Mouse (Mus musculus): ENCODE results near the gene Tff3. TPM values are rescaled to one million over a fixed set of nuclear protein-coding genes. Genes with fewer than 3 reads are reported as not detected.

Gene Tff3
- total RNA-seq, 4 experiments from 2014 or later = not detected

DNA sequence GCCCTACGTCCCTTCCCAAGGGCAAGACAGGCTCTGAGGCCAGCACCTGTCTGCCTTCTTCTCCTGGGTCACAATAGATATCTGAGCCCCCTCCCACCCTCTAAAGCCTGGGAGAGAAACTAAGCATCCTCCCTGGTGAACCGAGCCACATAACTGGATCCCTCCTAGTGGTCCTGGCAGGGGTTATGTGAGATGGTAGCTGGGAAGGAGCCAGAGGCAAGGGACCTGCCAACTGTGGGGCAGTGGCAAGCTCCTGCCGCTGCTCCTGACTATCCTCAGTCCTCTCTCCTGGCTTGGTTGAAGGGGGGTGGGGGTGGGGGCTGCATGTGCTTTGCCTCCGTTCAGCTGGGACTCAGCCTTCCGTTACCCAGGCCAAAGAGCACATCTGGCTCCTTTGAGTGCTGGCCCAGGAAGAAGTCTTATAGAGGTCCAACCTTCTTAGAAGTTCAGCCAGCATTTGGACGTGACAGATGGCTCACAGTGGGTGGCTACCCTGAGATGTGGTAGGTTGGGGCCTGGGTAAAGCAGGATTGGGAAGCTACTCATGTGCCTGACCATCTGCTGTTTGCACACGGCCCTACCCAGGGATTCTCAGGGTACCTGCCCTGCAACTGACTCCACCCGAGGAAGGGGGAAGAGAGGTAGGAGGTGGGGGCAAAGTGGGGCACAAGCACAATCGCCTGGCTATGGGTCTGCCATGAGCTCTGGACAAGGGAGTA is 3.7 kb downstream of the Tff3 start:
- no peak for DNase-seq (ENCODE audit: low spot score in 2 of 2)

DNA sequence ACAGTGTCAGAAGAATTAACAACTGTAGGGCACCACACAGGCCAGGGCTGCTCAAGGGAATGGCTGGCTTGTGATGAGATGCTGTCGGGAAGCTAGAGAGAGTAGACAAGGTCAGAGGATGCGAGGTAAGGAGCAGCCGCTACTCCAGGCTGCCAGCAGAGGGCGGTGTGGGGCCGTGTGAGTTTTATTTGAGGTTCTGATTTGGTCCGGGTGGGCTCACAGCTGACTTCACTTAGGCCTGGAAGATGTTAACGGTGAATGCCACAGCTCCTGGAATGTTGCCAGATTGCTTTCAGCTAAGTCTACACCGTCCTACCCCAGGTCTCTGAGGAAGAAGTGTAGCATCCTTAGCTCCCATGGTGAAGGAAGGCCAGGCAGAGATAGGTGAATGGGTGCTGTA is 7.5 kb downstream of the Tff3 start:
- peak in 1 of 2 experiments; percentile 9 for DNase-seq (ENCODE audit: low spot score in 2 of 2)

DNA sequence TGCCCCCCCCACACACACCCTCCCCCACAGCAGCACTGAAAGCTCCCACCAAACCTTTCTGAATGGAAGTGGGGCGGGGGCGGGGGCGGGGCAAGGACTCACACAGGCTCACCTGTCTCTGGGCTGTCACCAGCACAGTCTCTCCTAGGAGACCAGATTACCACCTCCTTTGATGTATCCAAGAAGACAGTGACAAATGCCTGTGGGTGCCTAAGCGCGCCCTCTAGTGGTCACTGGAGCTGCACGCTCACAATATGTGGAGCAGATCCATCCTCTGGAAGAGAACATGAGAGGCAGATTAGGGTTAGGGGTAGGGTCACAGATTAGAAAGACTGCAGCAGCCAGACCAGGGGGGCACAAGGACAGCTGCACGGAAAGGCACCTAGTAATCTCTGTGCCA is 10.0 kb downstream of the Tff3 start:
- DNase-seq (ENCODE audit: low spot score in 2 of 2) = peak; percentile 47 to 52

DNA sequence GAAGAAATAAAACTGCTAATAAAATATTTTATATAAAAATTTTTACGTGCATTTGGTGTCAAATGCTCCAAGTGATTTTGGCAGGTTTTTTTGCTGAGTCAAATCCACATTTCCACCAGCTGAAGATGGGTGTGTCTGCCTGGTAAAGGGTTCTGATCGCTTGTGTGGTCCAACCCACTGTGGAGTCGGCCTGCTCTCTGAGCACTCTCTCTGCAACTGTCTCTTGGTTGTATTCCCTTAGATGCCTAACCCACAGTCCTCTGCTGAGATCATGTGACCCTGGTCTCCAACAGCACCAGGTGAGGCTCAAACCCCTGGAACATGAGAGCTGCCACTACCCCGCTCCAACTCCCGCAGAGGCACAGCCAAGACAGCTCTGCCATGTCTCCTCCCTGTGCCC is 11.5 kb downstream of the Tff3 start:
- DNase-seq (ENCODE audit: low spot score in 2 of 2) = no peak

DNA sequence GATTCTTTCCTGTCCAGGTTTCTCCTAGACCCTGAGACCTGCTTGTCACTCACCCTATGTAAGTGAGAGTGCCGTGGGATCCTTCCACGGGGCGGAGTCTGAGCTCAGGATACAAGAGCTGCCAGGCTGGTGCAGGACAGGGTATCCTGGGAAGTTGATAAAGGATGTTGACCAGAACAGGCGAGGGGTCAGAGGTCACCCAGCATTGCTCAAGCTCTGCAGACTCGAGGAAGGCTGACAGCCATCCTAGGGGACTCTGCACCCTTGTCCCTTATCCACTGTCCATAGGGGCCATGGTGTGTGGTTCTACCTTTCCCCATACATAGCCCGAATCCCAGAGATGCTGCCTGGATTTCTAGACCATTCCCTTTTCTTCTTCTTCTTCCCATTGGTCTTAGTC is 13.4 kb downstream of the Tff3 start:
- DNase-seq (ENCODE audit: low spot score in 2 of 2) = no peak

DNA sequence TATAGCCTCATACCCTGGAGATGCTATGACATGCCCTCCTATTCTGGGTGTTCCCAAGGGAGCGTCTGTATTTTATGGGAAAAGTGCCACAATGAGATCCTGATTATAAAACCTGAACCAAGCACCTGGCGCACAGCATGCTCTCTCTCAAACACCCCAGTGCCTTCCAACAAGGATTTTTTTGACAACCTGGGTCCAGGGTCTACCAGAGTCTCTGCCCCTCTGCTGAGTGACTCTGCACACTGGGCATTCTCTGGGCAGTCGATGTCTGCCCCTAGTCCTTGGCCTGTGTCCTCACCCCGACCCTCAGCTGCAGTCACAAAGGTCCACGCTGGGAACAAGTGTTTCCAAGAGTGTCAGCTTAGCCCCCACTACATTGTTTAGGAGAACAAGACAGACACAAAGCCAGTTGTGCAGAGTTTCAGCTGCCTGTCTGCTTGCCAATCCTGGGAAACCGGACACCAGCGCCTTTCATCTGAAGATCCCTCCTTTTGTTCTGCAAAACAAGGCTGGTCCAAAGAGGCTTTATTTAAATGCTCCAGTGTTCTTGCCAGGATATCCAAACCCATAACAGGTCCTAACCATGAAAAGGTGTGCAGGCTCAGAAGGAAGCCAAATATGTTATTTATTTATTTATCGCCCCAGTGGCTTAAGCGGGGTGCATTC is 16.1 kb downstream of the Tff3 start:
- DNase-seq (ENCODE audit: low spot score in 2 of 2) = no peak

DNA sequence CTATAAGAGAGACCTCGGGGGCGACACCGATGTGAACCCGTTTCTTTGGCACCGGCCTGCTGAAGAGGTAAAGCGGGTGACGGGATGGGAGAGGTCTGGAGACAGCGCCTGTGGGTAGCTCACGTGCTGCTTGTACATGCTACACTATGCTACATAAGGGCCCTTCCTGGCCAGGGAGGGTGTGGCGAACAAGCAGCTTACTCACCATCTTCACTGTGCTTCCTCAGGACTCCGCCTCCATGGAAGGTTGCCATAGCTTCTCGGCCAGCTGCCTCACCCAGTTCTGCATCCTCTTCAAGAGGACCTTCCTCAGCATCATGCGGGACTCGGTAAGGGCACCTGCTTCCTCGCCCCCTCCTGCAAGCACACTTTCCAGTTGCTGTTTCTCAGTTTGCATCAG is 21.1 kb downstream of the Tff3 start:
- no peak for DNase-seq (ENCODE audit: low spot score in 2 of 2)

DNA sequence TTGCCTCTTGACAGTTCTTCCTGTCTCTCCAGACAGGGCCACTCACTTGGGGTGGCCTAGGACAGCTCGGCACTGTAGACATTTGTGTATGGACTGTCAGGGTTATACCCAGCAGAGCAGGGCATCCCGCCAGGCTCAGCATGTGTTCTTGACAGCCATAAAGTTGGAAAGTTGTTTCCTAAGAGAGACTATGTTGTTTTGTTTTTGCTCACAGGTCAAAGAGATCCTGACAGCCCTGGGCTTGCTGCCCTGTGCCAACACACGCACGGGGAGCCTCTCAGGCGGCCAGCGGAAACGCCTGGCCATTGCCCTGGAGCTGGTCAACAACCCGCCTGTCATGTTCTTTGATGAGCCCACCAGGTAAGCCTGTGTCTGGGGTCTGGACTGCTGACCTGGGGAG is 25.6 kb downstream of the Tff3 start:
- no peak for DNase-seq (ENCODE audit: low spot score in 2 of 2)

DNA sequence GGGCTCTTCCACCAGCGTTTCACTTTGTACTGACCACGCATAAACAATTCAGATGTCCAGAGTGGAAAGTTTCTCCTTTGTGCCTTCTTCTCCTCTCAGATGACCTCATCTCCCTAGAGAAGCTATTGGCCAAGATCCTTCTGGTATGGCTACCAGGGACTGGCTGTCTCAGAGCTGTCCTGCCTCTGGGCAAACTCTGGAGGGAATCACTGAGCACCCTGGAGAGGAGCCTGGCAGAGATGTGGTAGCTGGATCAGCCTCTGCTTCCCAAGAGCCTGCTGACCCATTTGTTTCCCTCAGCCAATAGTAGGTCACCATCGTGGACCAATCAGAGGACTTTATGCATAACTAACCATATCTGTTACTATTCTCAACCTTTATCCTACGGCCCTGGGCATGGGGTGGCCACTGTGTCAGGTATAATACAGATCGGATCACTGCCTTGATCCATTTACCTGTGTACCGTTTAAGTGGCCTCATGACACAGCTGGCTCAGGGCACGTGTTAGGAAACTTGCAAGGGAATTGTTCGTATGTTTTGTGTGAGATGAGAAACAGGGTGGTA is 26.4 kb downstream of the Tff3 start:
- DNase-seq (ENCODE audit: low spot score in 2 of 2) = no peak

DNA sequence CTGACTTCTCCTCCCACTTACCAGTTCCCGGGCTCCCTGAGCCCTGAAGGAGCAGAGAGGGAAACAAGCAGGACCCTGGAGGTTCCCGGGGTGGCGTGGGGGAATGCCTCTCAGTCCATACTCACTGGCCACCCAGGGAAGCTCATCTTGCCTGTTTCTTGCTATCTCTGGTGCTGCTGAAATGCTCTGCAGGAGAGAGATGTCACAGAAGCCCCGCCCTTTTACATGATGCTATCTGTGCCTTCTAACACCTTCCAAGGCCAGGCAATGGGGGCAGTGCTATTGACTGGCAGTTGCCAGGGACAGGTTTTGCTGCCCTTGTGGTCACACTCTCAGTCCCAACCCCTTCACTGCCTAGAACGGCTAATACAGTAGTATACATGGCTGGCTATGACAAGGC is 30.7 kb downstream of the Tff3 start:
- no peak for DNase-seq (ENCODE audit: low spot score in 2 of 2)

DNA sequence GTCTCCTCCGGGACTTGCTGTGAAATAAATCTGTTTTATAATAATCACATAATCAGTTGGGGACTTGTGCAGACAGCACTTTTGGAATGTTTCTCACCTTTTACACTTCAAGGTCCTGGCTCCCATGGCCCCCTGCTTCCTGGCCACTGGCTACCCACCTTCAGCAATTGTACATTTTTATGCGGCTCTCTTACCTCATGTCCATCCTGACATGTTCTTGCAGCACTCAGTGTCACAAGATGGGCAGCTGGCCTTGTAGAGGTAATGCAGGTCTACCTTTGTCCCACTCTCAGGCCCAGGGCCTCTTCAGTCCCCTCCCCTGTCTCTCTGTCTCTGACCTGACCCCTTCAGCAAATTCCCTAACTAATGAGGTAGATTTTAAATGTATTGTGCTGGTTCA is 32.6 kb downstream of the Tff3 start:
- DNase-seq (ENCODE audit: low spot score in 2 of 2) = no peak

DNA sequence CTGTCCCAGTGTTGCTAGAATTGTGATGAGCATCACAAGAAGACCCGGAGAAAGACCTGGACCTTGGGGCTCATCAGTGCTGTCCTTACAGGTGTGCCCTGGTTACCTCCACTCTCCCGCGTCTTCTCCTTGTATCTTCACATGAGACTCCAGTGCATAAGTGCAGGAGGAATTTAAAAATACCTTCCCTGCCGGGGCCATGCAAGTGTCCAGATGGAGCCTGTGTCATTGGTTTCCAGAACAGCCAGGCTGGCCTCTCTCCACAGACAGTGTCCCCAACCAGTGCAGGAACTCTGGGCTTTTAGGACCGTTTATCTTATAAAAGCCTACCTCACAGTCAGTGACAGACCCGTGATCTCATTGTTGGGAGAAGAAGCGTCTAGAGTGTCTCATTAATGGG is 33.9 kb downstream of the Tff3 start:
- DNase-seq (ENCODE audit: low spot score in 2 of 2) = no peak

DNA sequence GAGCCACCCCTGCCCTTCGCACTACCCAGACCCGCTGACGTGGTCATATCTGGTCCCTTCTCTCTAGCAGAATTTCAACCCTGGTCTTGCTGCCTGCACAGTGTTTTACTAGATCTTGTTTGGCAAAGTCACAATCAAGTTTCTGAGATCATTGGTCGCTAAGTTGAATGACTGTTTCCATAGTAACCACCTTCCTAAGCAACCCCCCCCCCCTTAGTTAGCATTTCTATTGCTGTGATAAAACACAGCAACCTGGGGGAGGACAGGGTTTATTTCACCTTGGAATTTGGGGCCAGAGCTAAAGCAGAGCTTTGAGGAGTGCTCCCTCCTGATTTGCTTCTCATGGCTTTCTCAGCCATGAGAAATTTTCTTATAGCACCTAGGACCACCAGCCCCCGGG is 34.7 kb downstream of the Tff3 start:
- DNase-seq (ENCODE audit: low spot score in 2 of 2) = no peak

DNA sequence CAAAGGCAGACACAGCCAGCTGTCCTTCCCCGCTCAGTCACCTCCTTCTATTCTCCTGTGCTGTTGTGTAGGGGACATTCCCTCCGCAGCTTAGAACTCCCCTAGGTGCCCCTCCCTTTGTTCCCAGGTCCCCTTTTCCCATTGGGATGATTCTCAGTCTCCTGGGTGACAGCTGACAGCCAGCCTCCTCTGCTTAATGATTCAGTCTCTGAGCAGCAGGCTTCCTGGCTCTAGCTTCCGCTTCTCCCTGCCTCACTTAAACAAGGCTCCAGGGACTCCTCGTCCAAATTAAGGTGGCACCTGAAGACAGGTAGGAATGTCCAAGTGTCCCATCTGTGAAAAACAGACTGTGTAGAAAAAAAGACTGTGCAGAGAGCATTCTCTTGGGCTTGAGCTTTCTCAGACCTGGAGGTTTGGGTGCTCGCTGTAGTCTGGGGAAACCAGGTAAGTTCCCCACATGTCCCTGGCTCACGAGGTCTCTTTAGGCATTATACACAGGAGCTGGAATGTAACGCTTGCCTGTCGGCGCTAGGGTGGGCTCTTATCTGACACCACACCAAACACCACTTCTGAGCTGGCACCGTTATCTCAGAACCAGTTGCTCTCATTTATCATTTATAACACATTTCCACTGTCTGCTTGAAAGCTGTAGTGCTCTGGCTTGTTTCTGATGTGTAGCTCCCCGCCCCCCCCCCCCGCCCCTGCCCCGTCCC is 38.3 kb downstream of the Tff3 start:
- DNase-seq (ENCODE audit: low spot score in 2 of 2) = no peak

DNA sequence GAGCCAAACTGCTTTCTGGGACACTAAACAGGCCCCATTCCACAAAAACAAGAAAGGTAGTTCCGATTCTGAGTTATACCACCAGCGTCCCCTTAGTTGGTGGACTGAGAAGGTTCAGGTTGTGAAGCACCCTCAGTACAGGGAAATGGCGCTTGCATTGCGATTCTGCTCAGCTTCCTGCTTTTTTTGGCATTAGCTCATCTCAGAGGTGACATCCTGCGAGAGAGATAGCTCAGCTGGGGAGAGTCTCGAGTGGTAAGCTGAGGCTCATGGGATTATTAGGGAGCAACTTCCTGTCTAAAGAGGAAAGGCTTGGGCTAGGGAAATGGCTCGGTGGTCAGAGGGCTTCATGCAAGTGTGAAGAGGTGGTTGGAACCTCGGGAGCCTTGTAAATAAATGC is 39.6 kb downstream of the Tff3 start:
- DNase-seq (ENCODE audit: low spot score in 2 of 2) = no peak

DNA sequence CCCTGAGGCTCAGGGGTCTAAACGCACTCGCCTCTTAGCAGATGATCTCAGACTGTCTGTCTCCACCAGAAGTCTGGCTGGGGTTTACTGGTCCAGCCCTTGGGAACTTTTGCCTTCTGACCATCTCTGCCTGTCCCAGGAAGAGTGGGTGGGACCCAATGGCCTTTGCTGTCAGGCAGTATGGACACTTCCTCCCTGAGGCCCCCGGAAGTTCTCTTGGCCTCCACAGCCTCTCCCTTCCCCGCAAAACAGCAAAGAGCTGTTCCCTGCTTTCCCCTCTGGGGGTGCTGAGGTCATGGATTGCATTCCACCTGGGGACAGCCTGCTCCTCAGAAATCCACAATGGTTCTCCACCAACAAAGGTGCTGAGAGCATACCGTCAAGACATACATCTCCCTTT is 40.7 kb downstream of the Tff3 start:
- no peak for DNase-seq (ENCODE audit: low spot score in 2 of 2)

DNA sequence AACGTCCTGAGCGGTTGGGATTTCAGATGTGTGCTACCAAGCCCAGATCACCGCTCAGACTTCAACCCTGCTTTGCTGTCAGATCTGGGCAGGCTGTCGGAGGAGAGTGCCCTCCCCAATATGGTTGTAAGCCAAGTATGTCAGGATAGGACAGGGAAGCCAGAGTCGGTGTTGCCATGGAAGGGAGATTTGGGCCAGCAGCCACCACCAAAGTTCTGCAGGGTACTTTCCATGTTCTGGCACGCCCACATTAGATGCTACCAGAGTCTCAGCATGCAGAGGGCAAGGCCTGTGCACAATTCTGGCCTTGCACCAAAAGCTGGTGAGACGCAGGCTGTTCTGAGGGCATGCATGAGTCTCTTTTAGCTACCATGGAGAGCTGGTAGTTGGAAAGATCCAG is 43.2 kb downstream of the Tff3 start:
- no peak for DNase-seq (ENCODE audit: low spot score in 2 of 2)

DNA sequence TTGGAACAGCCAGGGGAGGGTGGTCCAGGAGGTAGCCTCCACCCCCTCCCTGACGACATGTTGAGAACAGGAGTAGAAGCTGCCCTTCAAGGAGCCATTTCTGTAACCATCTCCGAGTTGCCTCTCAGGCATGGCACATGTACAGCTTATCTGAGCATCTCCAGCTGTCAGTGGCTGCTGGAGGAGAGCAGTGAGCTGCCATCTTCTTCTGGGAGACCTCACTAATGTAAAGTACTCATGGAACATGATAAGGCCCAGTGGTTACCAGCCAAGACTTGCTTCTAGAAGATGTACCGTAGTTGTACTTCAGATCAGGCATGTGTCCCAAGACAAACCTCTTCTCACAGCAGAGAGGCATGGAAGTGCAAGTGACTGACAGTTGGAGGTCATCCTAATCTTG is 43.9 kb downstream of the Tff3 start:
- no peak for DNase-seq (ENCODE audit: low spot score in 2 of 2)

DNA sequence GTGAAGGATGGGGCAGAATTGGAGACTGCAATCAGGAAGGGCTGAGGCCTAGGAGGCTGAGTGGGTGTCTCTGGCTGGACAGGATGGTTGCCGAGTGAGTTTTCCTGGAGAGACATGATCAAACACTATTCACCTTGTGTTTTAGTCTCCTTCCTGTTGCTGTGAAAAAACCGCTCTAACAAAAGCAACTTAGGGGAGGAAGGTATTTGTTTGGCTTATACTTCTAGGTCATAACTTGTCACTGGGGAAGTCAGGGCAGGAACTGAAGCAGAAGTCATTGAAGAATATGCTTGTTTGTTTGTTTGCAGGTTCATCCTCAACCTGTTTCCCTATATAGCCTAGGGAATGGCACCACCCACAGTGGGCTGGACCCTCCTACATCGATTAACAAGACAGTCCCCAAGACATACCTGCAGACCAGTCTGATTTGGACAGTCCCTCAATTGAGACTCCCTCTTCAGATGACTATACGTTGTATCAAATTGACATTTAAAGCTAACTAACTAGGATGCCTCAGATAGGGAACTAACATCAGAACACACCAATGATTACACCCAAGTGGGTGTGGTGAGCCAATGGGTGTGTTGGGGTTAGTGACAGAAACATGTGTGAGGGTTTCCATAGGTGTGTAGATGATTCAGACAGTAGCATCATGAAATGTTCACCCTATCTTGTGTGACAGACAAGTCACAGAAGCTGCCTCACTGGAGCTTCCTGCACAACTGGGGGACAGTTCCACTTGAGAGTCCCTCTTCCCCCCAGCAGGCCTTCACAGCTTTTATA is 47.0 kb downstream of the Tff3 start:
- DNase-seq (ENCODE audit: low spot score in 2 of 2) = no peak

DNA sequence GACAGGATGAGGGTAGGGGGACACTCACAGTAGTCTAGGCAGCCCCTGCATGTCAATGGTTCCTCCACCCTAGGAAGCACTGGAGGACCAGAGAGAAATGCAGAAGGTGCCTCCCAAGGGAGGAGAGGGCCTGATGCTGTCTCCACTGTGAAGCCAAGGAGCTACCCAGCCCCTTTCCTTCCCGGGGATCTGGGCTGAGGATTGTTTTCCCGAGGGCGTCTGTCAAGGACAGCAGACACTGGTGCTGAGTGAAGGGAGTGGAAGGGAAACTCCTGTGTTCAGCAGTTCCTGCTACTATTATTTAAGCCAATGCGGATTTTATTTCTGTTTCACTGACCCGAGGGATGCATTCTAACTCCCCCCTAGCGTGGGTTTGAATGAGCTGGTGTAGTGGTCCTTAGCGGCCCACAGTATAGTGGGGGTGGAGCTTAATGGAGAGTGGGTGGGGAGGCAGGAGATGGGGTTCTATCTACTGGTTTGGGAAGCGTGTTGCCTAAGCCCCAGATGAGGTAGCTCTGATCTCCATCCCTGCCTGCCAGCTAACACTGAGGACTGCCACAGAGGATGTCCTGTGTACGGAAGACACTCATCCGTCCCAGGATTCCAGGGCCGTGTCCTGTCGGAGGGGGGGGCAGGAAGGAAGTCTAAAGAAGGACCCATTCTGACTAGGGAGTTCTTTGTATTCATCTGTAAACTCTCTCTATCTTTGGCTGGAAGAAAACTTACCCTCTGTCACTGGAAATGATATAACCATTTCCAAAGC is 50.2 kb downstream of the Tff3 start:
- no peak for DNase-seq (ENCODE audit: low spot score in 2 of 2)

DNA sequence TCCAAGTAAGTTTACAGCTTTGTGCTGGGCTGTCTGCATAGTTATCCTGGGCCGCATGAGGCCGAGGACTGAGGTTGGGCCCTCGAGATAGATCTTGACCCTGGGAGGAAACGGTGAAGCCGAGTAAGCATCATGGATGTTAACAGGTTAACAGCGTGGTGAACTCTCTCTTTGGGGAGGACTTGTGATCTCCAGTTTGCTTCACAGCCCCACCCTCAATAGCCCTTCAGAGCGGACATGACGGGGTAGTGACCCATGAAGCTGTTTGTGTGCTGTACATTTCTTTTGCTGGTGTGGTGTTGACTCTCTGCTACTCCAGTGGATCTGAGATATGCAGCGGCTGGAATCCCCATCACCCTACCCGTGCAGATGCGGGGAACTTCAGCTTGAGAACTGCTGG is 50.9 kb downstream of the Tff3 start:
- no peak for DNase-seq (ENCODE audit: low spot score in 2 of 2)
